Mouse (Mus musculus): ENCODE data around the gene Dlx3. TPM values are rescaled to one million over a fixed set of nuclear protein-coding genes. Genes with fewer than 3 reads are reported as not detected.

Dlx3 gene
- polyA plus RNA-seq, 1 experiment, result not detected

- Histone ChIP-seq H3K4me3 (ENCODE audit: extremely low read depth, insufficient read depth, insufficient read length) (no peak overlapping the region), H3K27me3 (ENCODE audit: control insufficient read depth, insufficient read depth, low read length) (no peaks in the 10 kb centered on the region), H3K27ac (ENCODE audit: insufficient read depth, low read length) (no peak overlapping the region), H3K36me3 (ENCODE audit: control insufficient read depth, insufficient read depth, low read length) (no peaks in the 10 kb centered on the region), H3K4me1 (ENCODE audit: control insufficient read depth, insufficient read depth, insufficient read length) (no peaks in the 10 kb centered on the region)
- no peak for DNase-seq (ENCODE audit: low read depth in 1 of 2, low spot score in 2 of 2)
- 73% methylated on average over 6 of the region's 6 CpGs for WGBS
- no peak for TF ChIP-seq CTCF (IDR thresholded peaks at IDR 0.05; ENCODE audit: extremely low read depth, insufficient read depth, insufficient read length, insufficient replicate concordance)
- TF ChIP-seq POLR2A (IDR thresholded peaks at IDR 0.05; ENCODE audit: low read depth, low read length), result no peak
Measured at GRCm38 (mm10) chr11:95097889-95098288, 22.0 kb upstream of the Dlx3 start.

GRCm38 (mm10) chr11:95098346-95099095 is 21.4 kb upstream of the Dlx3 start:
- Histone ChIP-seq H3K27me3 (ENCODE audit: control insufficient read depth, insufficient read depth, low read length) (no peaks in the 10 kb centered on the region), H3K36me3 (ENCODE audit: control insufficient read depth, insufficient read depth, low read length) (no peaks in the 10 kb centered on the region)
- no peak for TF ChIP-seq CTCF (IDR thresholded peaks at IDR 0.05; ENCODE audit: extremely low read depth, insufficient read depth, insufficient read length, insufficient replicate concordance)
- TF ChIP-seq POLR2A (IDR thresholded peaks at IDR 0.05; ENCODE audit: low read depth, low read length), result no peak

DNA sequence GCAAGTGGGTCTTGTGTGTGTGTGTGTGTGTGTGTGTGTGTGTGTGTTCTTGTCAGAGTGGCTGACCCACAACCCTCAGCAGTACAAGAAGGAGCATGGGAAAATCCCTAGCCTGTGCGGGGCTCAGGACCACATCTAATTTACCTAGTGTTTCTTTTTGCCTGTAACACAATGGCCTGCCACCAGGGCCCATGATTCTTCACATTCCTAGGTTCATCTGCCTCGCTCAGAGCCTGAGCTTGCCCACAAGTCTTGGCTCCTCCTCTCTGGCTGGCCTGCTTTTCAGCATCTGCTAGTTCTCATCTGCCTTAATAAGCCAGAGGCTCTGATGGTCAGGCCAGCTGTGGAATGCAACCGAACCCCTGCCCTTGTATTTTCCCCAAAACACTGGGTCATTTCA is 19.5 kb upstream of the Dlx3 start:
- Histone ChIP-seq H3K27me3 (ENCODE audit: control insufficient read depth, insufficient read depth, low read length) (peaks cover 1% of the 10 kb centered on the region; the same call in 1 of the 2 replicates), H3K36me3 (ENCODE audit: control insufficient read depth, insufficient read depth, low read length) (no peaks in the 10 kb centered on the region), H3K4me1 (ENCODE audit: control insufficient read depth, insufficient read depth, insufficient read length) (no peaks in the 10 kb centered on the region), H3K4me3 (ENCODE audit: extremely low read depth, insufficient read depth, insufficient read length) (no peak overlapping the region), H3K27ac (ENCODE audit: insufficient read depth, low read length) (no peak overlapping the region)
- no peak for DNase-seq (ENCODE audit: low read depth in 1 of 2, low spot score in 2 of 2)
- WGBS, result 66% methylated on average over 3 of the region's 3 CpGs
- no peak for TF ChIP-seq CTCF (IDR thresholded peaks at IDR 0.05; ENCODE audit: extremely low read depth, insufficient read depth, insufficient read length, insufficient replicate concordance)
- no peak for TF ChIP-seq POLR2A (IDR thresholded peaks at IDR 0.05; ENCODE audit: low read depth, low read length)

More at GRCm38 (mm10) chr11:95098346-95099095, 21.4 kb upstream of the Dlx3 start:
- 84% methylated on average over 5 of the region's 5 CpGs for WGBS
- no peak overlapping the region for H3K27ac ChIP-seq (ENCODE audit: insufficient read depth, low read length)
- no peak overlapping the region for H3K4me3 ChIP-seq (ENCODE audit: extremely low read depth, insufficient read depth, insufficient read length)
- H3K4me1 ChIP-seq (ENCODE audit: control insufficient read depth, insufficient read depth, insufficient read length), result no peaks in the 10 kb centered on the region
- DNase-seq (ENCODE audit: low read depth in 1 of 2, low spot score in 2 of 2), result no peak

GRCm38 (mm10) chr11:95101071-95101788 is 18.7 kb upstream of the Dlx3 start:
- Histone ChIP-seq H3K27me3 (ENCODE audit: control insufficient read depth, insufficient read depth, low read length) (peaks cover 3% of the 10 kb centered on the region), H3K36me3 (ENCODE audit: control insufficient read depth, insufficient read depth, low read length) (no peaks in the 10 kb centered on the region), H3K27ac (ENCODE audit: insufficient read depth, low read length) (no peak overlapping the region), H3K4me3 (ENCODE audit: extremely low read depth, insufficient read depth, insufficient read length) (no peak overlapping the region), H3K4me1 (ENCODE audit: control insufficient read depth, insufficient read depth, insufficient read length) (no peaks in the 10 kb centered on the region)
- WGBS, result 26% methylated on average over 16 of the region's 16 CpGs
- no peak for DNase-seq (ENCODE audit: low read depth in 1 of 2, low spot score in 2 of 2)
- no peak for TF ChIP-seq POLR2A (IDR thresholded peaks at IDR 0.05; ENCODE audit: low read depth, low read length)
- TF ChIP-seq CTCF (IDR thresholded peaks at IDR 0.05; ENCODE audit: extremely low read depth, insufficient read depth, insufficient read length, insufficient replicate concordance), result no peak

GRCm38 (mm10) chr11:95102161-95102904 is 17.6 kb upstream of the Dlx3 start:
- H3K4me1 ChIP-seq (ENCODE audit: control insufficient read depth, insufficient read depth, insufficient read length), result no peaks in the 10 kb centered on the region
- no peak overlapping the region for H3K4me3 ChIP-seq (ENCODE audit: extremely low read depth, insufficient read depth, insufficient read length)
- DNase-seq (ENCODE audit: low read depth in 1 of 2, low spot score in 2 of 2), result no peak
- no peaks in the 10 kb centered on the region for H3K36me3 ChIP-seq (ENCODE audit: control insufficient read depth, insufficient read depth, low read length)
- 79% methylated on average over 19 of the region's 19 CpGs for WGBS
- H3K27me3 ChIP-seq (ENCODE audit: control insufficient read depth, insufficient read depth, low read length), result peaks cover 5% of the 10 kb centered on the region
- TF ChIP-seq CTCF (IDR thresholded peaks at IDR 0.05; ENCODE audit: extremely low read depth, insufficient read depth, insufficient read length, insufficient replicate concordance), result no peak
- no peak overlapping the region for H3K27ac ChIP-seq (ENCODE audit: insufficient read depth, low read length)

DNA sequence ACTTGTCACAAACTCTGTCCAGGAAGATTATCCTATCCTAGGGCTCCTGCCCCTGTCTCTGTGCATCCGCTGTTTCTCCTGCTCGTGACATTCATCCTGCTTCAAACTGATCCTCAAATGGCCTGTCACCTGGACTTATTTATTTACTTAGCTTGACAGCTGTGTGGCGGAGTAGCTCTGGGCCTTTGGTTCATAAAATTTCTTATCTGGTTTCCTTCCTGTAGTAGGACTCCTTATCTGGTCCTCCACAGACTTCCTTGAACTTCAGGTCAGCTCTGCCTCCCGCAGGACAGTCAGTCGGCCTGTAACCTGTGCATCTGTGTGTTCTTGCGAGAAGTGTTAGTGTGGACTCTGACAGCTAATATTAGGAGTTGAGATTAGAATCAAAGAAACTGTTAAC is 15.7 kb upstream of the Dlx3 start:
- Histone ChIP-seq H3K36me3 (ENCODE audit: control insufficient read depth, insufficient read depth, low read length) (no peaks in the 10 kb centered on the region), H3K4me1 (ENCODE audit: control insufficient read depth, insufficient read depth, insufficient read length) (no peaks in the 10 kb centered on the region), H3K4me3 (ENCODE audit: extremely low read depth, insufficient read depth, insufficient read length) (no peak overlapping the region), H3K27ac (ENCODE audit: insufficient read depth, low read length) (no peak overlapping the region), H3K27me3 (ENCODE audit: control insufficient read depth, insufficient read depth, low read length) (peaks cover 5% of the 10 kb centered on the region)
- no peak for TF ChIP-seq CTCF (IDR thresholded peaks at IDR 0.05; ENCODE audit: extremely low read depth, insufficient read depth, insufficient read length, insufficient replicate concordance)
- no peak for TF ChIP-seq POLR2A (IDR thresholded peaks at IDR 0.05; ENCODE audit: low read depth, low read length)
- 44% methylated on average over 6 of the region's 6 CpGs for WGBS
- no peak for DNase-seq (ENCODE audit: low read depth in 1 of 2, low spot score in 2 of 2)
